Mouse (Mus musculus) myocyte (in vitro differentiated cells): ENCODE measurements around the gene Nnmt. TPM values are rescaled to one million over a fixed set of nuclear protein-coding genes. Genes with fewer than 3 reads are reported as not detected.

Source experiments
- H3K27me3 ChIP-seq: one replicate; pipeline ENCODE4 v1.6.1; 2011; ENCODE audit not compliant: control insufficient read depth, insufficient read depth, insufficient read length
- H3K36me3 ChIP-seq: one replicate; pipeline ENCODE4 v1.6.1; 2011; ENCODE audit not compliant: control insufficient read depth, insufficient read depth
- H3K4me2 ChIP-seq: one replicate; pipeline ENCODE4 v1.6.1; 2011; ENCODE audit warnings: low read depth, control low read depth
- H3K4me3 ChIP-seq: one replicate; pipeline ENCODE4 v1.5.1; 2011; ENCODE audit warnings: mild to moderate bottlenecking, control low read depth, moderate library complexity
- H3K79me2 ChIP-seq: one replicate; pipeline ENCODE4 v1.6.1; 2011; ENCODE audit not compliant: control insufficient read depth, insufficient read depth
- H3ac ChIP-seq: one replicate; pipeline ENCODE4 v1.6.1; 2011; ENCODE audit not compliant: control insufficient read depth, insufficient read length
- CEBPB ChIP-seq: IDR thresholded peaks from 2 replicates; pipeline ENCODE4 v1.6.1; 2011; ENCODE audit warnings: mild to moderate bottlenecking, moderate library complexity; ENCODE audit not compliant: poor library complexity, insufficient read depth, severe bottlenecking
- E2F4 ChIP-seq: IDR thresholded peaks from one replicate; pipeline ENCODE4 v1.6.1; 2011; ENCODE audit warnings: mild to moderate bottlenecking, control low read depth, moderate library complexity; ENCODE audit not compliant: insufficient read depth
- MAX ChIP-seq: IDR thresholded peaks from one replicate; pipeline ENCODE4 v1.6.1; 2011; ENCODE audit warnings: low read depth, mild to moderate bottlenecking, control low read depth
- MYOD1 ChIP-seq, 3 experiments: IDR thresholded peaks; one replicate each; pipeline ENCODE4 v1.6.1; 2011; ENCODE audit warnings: control low read depth in 2 of 3, low read depth in 2 of 3, mild to moderate bottlenecking in 2 of 3, moderate library complexity in 1 of 3; ENCODE audit not compliant: insufficient read length in 2 of 3, control insufficient read depth in 1 of 3
- MYOG ChIP-seq, 3 experiments: IDR thresholded peaks; one replicate each; pipeline ENCODE4 v1.6.1; 2011; ENCODE audit warnings: control low read depth in 2 of 3, low read depth in 2 of 3, mild to moderate bottlenecking in 2 of 3; ENCODE audit not compliant: insufficient read length in 2 of 3, control insufficient read depth in 1 of 3, insufficient read depth in 1 of 3
- POLR2A ChIP-seq: IDR thresholded peaks from one replicate; pipeline ENCODE4 v1.6.1; 2011; ENCODE audit warnings: low read depth, mild to moderate bottlenecking, control low read depth, moderate library complexity; ENCODE audit not compliant: insufficient read length
- POLR2AphosphoS2 ChIP-seq: IDR thresholded peaks from one replicate; pipeline ENCODE4 v1.6.1; 2011; ENCODE audit warnings: low read depth, control low read depth; ENCODE audit not compliant: insufficient read length
- REST ChIP-seq: IDR thresholded peaks from one replicate; pipeline ENCODE4 v1.6.1; 2011; ENCODE audit warnings: mild to moderate bottlenecking, control low read depth, moderate library complexity; ENCODE audit not compliant: insufficient read depth, insufficient read length
- SRF ChIP-seq: IDR thresholded peaks from one replicate; pipeline ENCODE4 v1.6.1; 2011; ENCODE audit warnings: low read depth; ENCODE audit not compliant: control insufficient read depth, insufficient read length
- TCF12 ChIP-seq: IDR thresholded peaks from one replicate; pipeline ENCODE4 v1.6.1; 2011; ENCODE audit warnings: mild to moderate bottlenecking, control low read depth; ENCODE audit not compliant: poor library complexity, insufficient read depth, severe bottlenecking
- TCF3 ChIP-seq: IDR thresholded peaks from one replicate; pipeline ENCODE4 v1.6.1; 2011; ENCODE audit warnings: low read depth, control low read depth; ENCODE audit not compliant: insufficient read length
- USF1 ChIP-seq: IDR thresholded peaks from one replicate; pipeline ENCODE4 v1.6.1; 2011; ENCODE audit warnings: low read depth, mild to moderate bottlenecking, control low read depth, moderate library complexity
- polyA plus RNA-seq: library from polyadenylated mRNA; unstranded; fragments of >200 nt; fragmentation: generic; extraction: Trizol; gene quantifications from one replicate; pipeline ENCODE4 v1.2.1, GENCODE M21; 2012; ENCODE audit warnings: missing spikeins

Nnmt gene
- polyA plus RNA-seq, 1 experiment = 4.3 TPM

DNA sequence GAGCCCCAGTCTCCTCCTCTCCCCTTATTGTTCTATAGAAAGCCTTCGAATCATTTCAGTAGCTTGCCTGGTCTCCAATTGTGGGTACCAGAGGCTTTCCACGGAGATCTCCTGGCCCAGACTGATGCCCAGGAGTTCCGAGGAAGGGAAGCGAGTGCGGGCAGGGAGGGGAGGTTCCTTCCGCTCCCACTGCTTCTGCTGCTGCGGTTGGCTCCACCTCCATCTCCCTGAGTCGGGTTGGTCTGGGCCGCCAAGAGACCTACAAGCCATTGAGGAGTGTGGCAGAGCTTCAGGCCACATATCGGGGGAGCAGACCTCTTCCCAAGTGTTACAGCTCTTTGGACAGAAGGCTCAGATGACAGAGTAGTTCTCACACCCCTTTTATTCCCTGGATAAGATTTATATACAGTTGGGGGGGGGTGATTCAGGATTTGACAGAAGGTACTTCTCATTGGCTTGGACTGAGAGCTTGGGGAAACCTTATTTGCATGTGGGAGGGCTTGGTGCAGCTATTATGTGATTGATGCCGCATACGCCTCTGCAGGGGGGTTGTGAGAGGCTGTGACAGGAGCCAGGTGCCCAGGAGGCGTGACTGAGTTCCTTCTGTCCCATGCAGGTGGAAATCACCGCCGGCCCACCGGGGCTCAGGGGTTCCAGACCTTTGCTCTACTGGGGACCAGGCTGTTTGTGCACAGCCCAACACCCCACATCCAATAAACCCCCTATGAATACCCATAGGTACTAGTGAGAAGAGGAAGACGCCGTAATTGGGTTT lies 30.8 kb upstream of the Nnmt start:
- no peak for TF ChIP-seq MYOG (IDR thresholded peaks at IDR 0.05; ENCODE audit: control insufficient read depth in 1 of 3, insufficient read depth in 1 of 3, insufficient read length in 2 of 3, low read depth in 2 of 3)
- no peak for TF ChIP-seq MAX
- TF ChIP-seq POLR2A = no peak
- TF ChIP-seq TCF12 = no peak
- TF ChIP-seq REST = no peak
- TF ChIP-seq USF1 = no peak
- no peak for TF ChIP-seq E2F4
- TF ChIP-seq SRF = no peak
- no peak for TF ChIP-seq CEBPB
- TF ChIP-seq TCF3 = no peak
- no peak overlapping the region for H3K4me2 ChIP-seq
- no peaks in the 10 kb centered on the region for H3K27me3 ChIP-seq
- no peaks in the 10 kb centered on the region for H3K79me2 ChIP-seq
- H3K4me3 ChIP-seq = no peak overlapping the region
- H3K36me3 ChIP-seq = no peaks in the 10 kb centered on the region
- H3ac ChIP-seq = no peak overlapping the region

DNA sequence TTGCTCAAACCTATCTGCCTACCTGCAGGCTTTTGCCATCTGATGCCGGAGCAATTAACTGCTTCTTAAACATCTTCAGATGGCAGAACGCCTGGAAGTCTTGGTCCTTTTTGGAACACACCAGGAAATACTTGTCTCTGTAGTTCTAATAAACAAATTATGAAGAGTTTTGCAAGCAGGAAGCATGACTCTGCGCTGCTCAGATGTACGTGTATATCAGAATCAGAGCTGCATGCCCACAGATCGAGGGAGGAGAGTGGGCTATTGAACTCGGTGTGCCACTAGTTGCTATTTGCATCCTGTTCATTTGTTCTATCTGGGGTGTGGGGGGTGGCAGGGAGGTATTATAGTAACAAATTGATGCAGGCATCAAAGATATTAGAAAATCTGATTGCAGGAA lies 28.2 kb upstream of the Nnmt start:
- Histone ChIP-seq H3K4me2 (no peak overlapping the region), H3K36me3 (no peaks in the 10 kb centered on the region), H3K4me3 (no peak overlapping the region), H3K27me3 (no peaks in the 10 kb centered on the region), H3ac (no peak overlapping the region), H3K79me2 (no peaks in the 10 kb centered on the region)
- no peak for TF ChIP-seq CEBPB
- no peak for TF ChIP-seq E2F4
- TF ChIP-seq SRF = no peak
- TF ChIP-seq TCF3 = no peak
- no peak for TF ChIP-seq TCF12
- no peak for TF ChIP-seq POLR2AphosphoS2
- no peak for TF ChIP-seq MYOD1 (IDR thresholded peaks at IDR 0.05; ENCODE audit: control insufficient read depth in 1 of 3, insufficient read length in 2 of 3, low read depth in 2 of 3)
- no peak for TF ChIP-seq MYOG (IDR thresholded peaks at IDR 0.05; ENCODE audit: control insufficient read depth in 1 of 3, insufficient read depth in 1 of 3, insufficient read length in 2 of 3, low read depth in 2 of 3)
- TF ChIP-seq POLR2A = no peak
- no peak for TF ChIP-seq REST
- no peak for TF ChIP-seq USF1
- TF ChIP-seq MAX = no peak

DNA sequence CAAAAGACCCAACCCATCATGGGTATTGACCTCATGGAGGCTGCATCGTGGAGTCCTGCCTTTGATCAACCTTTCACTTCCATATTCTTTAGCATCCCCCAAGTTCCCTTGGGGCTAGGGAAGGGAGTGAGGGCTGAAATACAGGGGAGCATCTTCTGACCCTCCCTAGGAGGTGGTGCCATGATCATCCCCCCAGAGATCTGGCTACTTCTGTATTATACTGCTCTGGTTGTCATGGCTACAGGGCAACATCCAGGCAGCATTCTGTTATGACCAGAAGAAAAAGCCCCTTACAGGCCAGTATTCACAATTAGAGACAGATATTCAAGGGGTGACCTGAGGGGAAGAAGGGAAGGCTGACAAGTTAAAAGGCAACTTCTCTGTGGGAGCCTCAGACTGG lies 14.3 kb upstream of the Nnmt start:
- no peak overlapping the region for H3ac ChIP-seq
- no peak overlapping the region for H3K4me2 ChIP-seq
- no peaks in the 10 kb centered on the region for H3K27me3 ChIP-seq
- TF ChIP-seq CEBPB = no peak
- no peak for TF ChIP-seq TCF3
- TF ChIP-seq MYOD1 (IDR thresholded peaks at IDR 0.05; ENCODE audit: control insufficient read depth in 1 of 3, insufficient read length in 2 of 3, low read depth in 2 of 3) = no peak
- TF ChIP-seq POLR2AphosphoS2 = no peak
- no peak for TF ChIP-seq REST
- no peak for TF ChIP-seq USF1
- H3K79me2 ChIP-seq = no peaks in the 10 kb centered on the region
- H3K36me3 ChIP-seq = no peaks in the 10 kb centered on the region
- H3K4me3 ChIP-seq = no peak overlapping the region

DNA sequence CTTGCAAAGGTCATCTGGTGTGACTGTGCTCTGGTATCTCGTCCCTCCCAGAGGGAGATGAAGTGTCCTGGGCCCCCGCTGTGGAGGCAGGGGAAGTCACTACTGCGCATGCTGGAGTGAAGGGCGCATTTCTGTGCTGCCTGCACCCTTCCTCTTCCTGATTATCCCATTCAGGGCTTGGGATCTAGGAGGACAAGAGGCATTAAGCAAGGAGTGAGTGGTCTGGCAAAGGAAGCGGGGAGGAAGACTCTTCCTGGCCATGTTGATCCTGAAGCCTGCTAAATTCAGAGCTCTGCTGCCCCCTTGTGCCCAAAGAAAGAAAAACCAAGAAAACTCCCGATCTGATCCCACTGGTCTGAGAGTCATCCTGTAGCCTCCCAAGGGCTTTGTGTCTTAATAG lies 13.6 kb upstream of the Nnmt start:
- no peaks in the 10 kb centered on the region for H3K79me2 ChIP-seq
- H3ac ChIP-seq = no peak overlapping the region
- H3K4me2 ChIP-seq = peak overlapping the region; percentile 39
- TF ChIP-seq E2F4 = no peak
- TF ChIP-seq TCF12 = no peak
- TF ChIP-seq POLR2A = no peak
- TF ChIP-seq CEBPB = no peak
- TF ChIP-seq MYOG (IDR thresholded peaks at IDR 0.05; ENCODE audit: control insufficient read depth in 1 of 3, insufficient read depth in 1 of 3, insufficient read length in 2 of 3, low read depth in 2 of 3) = no peak
- no peak for TF ChIP-seq SRF
- TF ChIP-seq TCF3 = no peak
- no peak for TF ChIP-seq REST
- TF ChIP-seq MAX = no peak
- TF ChIP-seq MYOD1 (IDR thresholded peaks at IDR 0.05; ENCODE audit: control insufficient read depth in 1 of 3, insufficient read length in 2 of 3, low read depth in 2 of 3) = no peak
- no peak for TF ChIP-seq USF1
- TF ChIP-seq POLR2AphosphoS2 = no peak
- no peaks in the 10 kb centered on the region for H3K27me3 ChIP-seq
- no peak overlapping the region for H3K4me3 ChIP-seq
- no peaks in the 10 kb centered on the region for H3K36me3 ChIP-seq

DNA sequence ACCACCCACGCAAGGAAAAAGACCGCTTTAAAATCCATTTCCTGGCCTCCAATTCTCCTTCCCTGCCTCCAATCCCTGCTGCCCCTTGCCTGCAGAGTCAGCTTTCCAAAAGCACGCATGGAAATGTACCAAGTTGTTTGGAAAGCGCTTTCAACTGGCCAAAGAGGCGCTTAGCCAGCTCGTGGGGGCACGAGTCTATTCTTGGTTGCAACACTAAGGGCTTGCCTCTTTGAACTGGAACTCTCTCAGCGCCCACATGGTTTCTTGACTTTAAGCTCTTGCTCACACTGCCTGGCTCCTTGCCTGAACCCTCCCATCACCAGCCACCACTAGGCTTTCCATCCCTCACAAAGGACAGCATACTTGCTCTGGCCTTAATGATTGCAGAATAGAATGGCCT lies 13.2 kb upstream of the Nnmt start:
- H3K36me3 ChIP-seq = no peaks in the 10 kb centered on the region
- TF ChIP-seq MYOG (IDR thresholded peaks at IDR 0.05; ENCODE audit: control insufficient read depth in 1 of 3, insufficient read depth in 1 of 3, insufficient read length in 2 of 3, low read depth in 2 of 3) (no peak), MYOD1 (IDR thresholded peaks at IDR 0.05; ENCODE audit: control insufficient read depth in 1 of 3, insufficient read length in 2 of 3, low read depth in 2 of 3) (no peak), TCF12 (no peak), E2F4 (no peak), SRF (no peak), USF1 (no peak), POLR2A (no peak), CEBPB (no peak), TCF3 (no peak), REST (no peak), POLR2AphosphoS2 (no peak), MAX (no peak)
- H3ac ChIP-seq = no peak overlapping the region
- H3K4me2 ChIP-seq = peak overlapping the region; percentile 39
- H3K79me2 ChIP-seq = no peaks in the 10 kb centered on the region
- no peak overlapping the region for H3K4me3 ChIP-seq
- no peaks in the 10 kb centered on the region for H3K27me3 ChIP-seq
